Mouse (Mus musculus) kidney, adult 2 months (tissue): ENCODE results near the gene Cep128. TPM values are rescaled to one million over a fixed set of nuclear protein-coding genes. Genes with fewer than 3 reads are reported as not detected.

ENCODE experiments used
- DNase-seq: peaks from one replicate; pipeline ENCODE4 v3.0.0; 2021
- H3K27ac ChIP-seq: fragments of 200-500 bp; 2 replicates; pipeline ENCODE4 v1.5.1; 2012; ENCODE audit warnings: low read depth, low read length, control low read depth, inconsistent platforms; ENCODE audit not compliant: insufficient read depth
- H3K27me3 ChIP-seq: fragments of 200-500 bp; replicated peaks from 2 replicates; pipeline ENCODE4 v1.6.1; 2012; ENCODE audit warnings: mild to moderate bottlenecking, moderate library complexity, low read length, inconsistent platforms; ENCODE audit not compliant: control insufficient read depth, insufficient read depth
- H3K36me3 ChIP-seq: fragments of 200-500 bp; 2 replicates; pipeline ENCODE4 v1.6.1; 2012; ENCODE audit warnings: mild to moderate bottlenecking, moderate library complexity, low read length, inconsistent platforms; ENCODE audit not compliant: control insufficient read depth, insufficient read depth
- H3K4me1 ChIP-seq: fragments of 200-500 bp; 2 replicates; pipeline ENCODE4 v1.6.1; 2011; ENCODE audit warnings: low read length; ENCODE audit not compliant: control insufficient read depth, insufficient read depth
- H3K4me3 ChIP-seq: fragments of 200-500 bp; 2 replicates; pipeline ENCODE4 v1.5.1; 2011; ENCODE audit warnings: mild to moderate bottlenecking, low read depth, low read length, control low read depth; ENCODE audit not compliant: insufficient read depth
- CTCF ChIP-seq: fragments of 200-500 bp; conservative IDR thresholded peaks from 2 replicates; pipeline ENCODE4 v1.5.1; 2011; ENCODE audit warnings: low read depth, mild to moderate bottlenecking, control low read depth, low read length, moderate library complexity, mixed read lengths; ENCODE audit not compliant: insufficient read depth, insufficient read length
- POLR2A ChIP-seq: fragments of 200-500 bp; IDR thresholded peaks from one replicate; pipeline ENCODE4 v1.6.1; 2011; ENCODE audit warnings: low read depth, low read length, control low read depth
- WGBS: fragments of 180-500 bp; shearing (Covaris S2); methylation state at CpG from one replicate; pipeline ENCODE4 v1.1.7; 2018; 5-methylcytosine and 5-hydroxymethylcytosine counted together
- polyA plus RNA-seq: library from polyadenylated mRNA; depleted of rRNA; stranded (reverse); fragments of >200 nt; gene quantifications from 2 replicates; pipeline ENCODE4 v1.2.3, GENCODE M21; 2012; rRNA removed

Cep128 gene
- polyA plus RNA-seq, 1 experiment, result 1.6 TPM

- WGBS, result 38% methylated on average over 2 of the region's 2 CpGs
- Histone ChIP-seq H3K36me3 (no peaks in the 10 kb centered on the region), H3K27me3 (no peaks in the 10 kb centered on the region), H3K27ac (no peak overlapping the region), H3K4me1 (no peaks in the 10 kb centered on the region), H3K4me3 (no peak overlapping the region)
- no peak for DNase-seq
- TF ChIP-seq POLR2A (no peak), CTCF (no peak)
Observed at GRCm38 (mm10) chr12:90975429-90975828, 408.8 kb downstream of the Cep128 start.

GRCm38 (mm10) chr12:90971156-90971555 is 413.1 kb downstream of the Cep128 start:
- Histone ChIP-seq H3K4me1 (no peaks in the 10 kb centered on the region), H3K27me3 (no peaks in the 10 kb centered on the region), H3K27ac (no peak overlapping the region), H3K36me3 (no peaks in the 10 kb centered on the region), H3K4me3 (no peak overlapping the region)
- WGBS, result 84% methylated on average over 3 of the region's 3 CpGs
- no peak for DNase-seq
- no peak for TF ChIP-seq CTCF
- no peak for TF ChIP-seq POLR2A

GRCm38 (mm10) chr12:90961386-90962017 is 422.7 kb downstream of the Cep128 start:
- WGBS, result 90% methylated on average over 5 of the region's 5 CpGs
- TF ChIP-seq CTCF (no peak), POLR2A (no peak)

GRCm38 (mm10) chr12:90954740-90955473 is 429.3 kb downstream of the Cep128 start:
- WGBS, result 70% methylated on average over 7 of the region's 7 CpGs
- no peak overlapping the region for H3K4me3 ChIP-seq
- no peak for TF ChIP-seq POLR2A
- no peak for TF ChIP-seq CTCF
- H3K27ac ChIP-seq, result no peak overlapping the region
- no peaks in the 10 kb centered on the region for H3K4me1 ChIP-seq
- DNase-seq, result no peak
- no peaks in the 10 kb centered on the region for H3K27me3 ChIP-seq
- H3K36me3 ChIP-seq, result no peaks in the 10 kb centered on the region

More at GRCm38 (mm10) chr12:90961386-90962017, 422.7 kb downstream of the Cep128 start:
- no peaks in the 10 kb centered on the region for H3K4me1 ChIP-seq
- no peak overlapping the region for H3K27ac ChIP-seq
- H3K4me3 ChIP-seq, result no peak overlapping the region
- H3K27me3 ChIP-seq, result no peaks in the 10 kb centered on the region
- no peaks in the 10 kb centered on the region for H3K36me3 ChIP-seq
- no peak for DNase-seq

Other genes with a start within 250 kb of the Cep128 start
- gene Tshr, start 154 bp upstream of the Cep128 start, polyA plus RNA-seq, result 1.4 and 2.5 TPM in 2 replicates
- 12.4 and 14.2 TPM in 2 replicates for gene Gtf2a1, start 206.1 kb upstream of the Cep128 start, polyA plus RNA-seq